Mouse (Mus musculus) kidney, postnatal 4 days (tissue): ENCODE data around the gene Epn1.
"Not testable (repeated sequence)": the region's sequence is repeated elsewhere in the genome, so short reads cannot be mapped to it uniquely, and the experiment has no call there.

Source experiments
- DNase-seq, 2 experiments: peaks; one replicate each; pipeline ENCODE4 v3.0.0; 2021; ENCODE audit warnings: mixed read lengths in 2 of 2

Epn1 gene

DNA sequence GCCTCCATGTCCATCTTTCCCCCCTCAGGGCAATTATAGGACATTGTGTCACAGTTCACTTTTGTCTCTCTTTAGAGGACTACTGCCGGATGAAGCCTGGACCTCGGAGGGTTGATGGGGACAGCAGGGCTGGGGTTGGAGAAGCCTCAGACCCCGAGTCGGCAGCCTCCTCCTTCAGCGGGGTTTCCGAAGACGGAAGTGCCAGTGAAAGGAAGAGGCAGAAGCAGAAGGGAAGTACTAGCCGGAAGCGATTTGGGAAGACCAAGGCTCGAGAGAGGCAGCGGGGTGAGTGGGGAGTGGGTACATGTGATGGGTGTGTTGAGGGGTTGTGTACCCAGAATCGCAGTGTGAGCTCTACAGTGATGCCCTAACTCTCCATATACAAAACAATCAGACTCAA is 20.6 kb upstream of the Epn1 start:
- no peak for DNase-seq

DNA sequence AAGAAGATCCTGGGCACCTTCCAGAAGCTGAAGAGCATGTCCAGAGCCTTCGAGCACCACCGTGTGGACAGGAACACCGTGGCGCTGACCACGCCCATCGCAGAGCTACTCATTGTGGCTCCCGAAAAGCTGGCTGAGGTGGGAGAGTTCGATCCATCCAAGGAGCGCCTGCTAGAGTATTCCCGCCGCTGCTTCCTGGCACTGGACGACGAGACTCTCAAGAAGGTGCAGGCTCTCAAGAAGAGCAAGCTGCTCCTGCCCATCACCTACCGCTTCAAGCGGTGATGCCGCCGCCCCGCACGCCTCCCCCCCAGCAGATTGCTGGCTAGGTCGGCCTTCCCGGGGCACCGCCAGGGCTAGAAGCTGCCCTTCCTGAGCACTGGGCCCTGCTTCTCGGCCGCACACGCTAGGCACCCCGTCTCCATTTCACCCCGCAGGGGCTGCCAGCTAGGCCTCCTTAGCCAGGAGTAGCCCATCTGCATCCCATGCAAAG is 19.8 kb upstream of the Epn1 start:
- DNase-seq: peak; percentile 88 to 93

- DNase-seq: peak; percentile 99
Measured at GRCm38 (mm10) chr7:5060944-5061773, 18.9 kb upstream of the Epn1 start.

DNA sequence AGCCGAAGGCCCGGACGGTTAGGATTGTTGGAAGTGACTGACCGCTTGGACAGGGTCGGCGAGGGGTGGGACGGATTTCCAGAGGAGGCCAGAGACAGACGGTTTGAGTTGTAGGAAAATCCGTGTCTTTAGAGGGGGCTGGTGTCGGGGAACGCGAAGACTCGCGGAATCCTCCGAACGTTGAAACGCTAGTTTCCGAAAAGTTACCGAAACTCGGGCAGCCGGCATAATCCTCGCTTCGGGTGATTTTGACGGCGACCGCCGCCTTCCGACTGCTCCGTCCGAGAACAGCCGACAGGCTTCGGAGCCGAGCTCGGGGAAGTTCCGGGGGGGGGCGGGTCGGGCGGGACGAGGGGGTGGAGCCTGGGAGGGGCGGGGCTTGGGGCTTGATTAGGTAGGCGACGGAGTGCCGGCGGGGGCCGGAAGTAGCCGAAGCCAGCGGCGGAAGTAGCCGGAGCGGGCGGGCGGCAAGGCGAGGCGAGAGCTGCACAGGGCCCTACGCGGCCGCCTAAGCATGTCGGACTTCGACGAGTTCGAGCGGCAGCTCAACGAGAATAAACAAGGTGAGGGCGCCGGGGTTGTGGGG is 18.2 kb upstream of the Epn1 start, which contains the start of gene U2af2:
Gene U2af2 (plus strand): TSS at position 370 of the 586 bp plus-strand sequence.
- DNase-seq: peak; percentile 98

DNA sequence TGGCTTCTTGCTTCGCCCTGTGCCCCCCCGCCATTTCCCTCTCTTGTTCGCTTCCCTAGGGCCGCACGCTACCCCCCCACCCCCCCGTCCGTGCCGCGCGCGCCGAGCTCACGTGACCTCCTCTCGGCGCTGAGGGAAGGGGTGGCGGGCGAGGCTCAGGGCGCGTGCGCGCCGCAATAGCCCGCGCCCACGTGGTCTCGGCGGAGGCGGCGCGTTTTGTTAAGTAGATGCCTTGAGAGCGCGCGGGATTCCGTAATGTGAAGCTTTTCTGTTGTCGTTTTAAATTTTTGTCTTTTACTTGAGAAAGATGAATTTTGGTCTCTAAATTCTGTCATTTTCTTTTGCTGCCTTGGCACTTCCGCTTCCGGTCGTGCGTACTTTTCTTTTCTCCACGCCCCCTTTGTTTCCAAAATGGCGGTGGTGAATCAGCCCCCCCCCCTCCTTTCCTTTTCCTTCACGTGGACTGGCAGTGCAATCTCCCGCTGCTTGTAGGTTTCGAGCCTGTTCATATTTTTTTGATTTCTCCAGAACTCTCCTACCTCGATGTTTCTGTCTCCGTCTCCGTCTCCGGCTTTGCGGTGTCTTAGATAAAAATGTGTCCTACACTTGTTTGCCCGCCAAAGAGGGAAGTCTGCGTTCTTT is 17.6 kb upstream of the Epn1 start:
- DNase-seq: peak; percentile 73 to 85

GRCm38 (mm10) chr7:5064886-5065285 is 15.1 kb upstream of the Epn1 start:
- no peak for DNase-seq

DNA sequence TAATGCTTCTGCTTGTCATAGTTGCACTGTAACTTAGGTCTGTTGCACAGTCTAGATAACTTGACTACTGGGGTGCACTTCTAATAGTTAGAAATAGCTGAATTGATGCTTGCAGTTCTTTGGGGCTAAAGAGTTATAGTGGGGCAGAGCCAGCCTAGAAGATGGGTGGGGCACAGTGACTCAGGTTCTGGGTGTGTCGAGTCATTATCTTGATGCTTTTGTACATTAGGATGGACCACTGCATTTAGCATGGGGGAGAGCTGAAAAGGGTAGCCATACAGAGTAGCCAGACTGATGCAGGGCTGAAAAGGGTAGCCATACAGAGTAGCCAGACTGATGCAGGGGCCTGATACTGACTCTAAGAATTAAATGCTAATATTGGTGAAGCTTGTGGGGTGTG is 6.4 kb upstream of the Epn1 start:
- DNase-seq: no peak

- no peak for DNase-seq
Measured at GRCm38 (mm10) chr7:5074984-5075383, 5.1 kb upstream of the Epn1 start.

DNA sequence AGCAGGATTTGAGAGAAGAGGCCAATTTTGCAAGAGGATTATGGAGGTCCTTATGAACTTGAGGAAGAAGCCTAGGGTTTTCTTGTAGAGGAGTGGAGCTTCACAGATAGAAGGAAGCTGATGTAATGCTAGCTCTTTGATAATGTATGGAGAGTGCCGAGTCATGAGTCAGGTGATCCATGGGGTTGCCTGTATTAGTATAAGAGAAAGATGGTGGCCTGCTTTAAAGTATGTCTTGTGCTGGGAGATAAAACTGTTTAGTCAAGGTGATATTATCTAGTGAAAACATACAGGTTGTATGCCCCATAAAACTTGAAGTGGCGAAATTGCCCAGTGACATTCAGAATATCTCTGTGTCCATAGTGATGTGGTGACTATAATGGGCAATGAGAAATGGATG is 3.1 kb upstream of the Epn1 start:
- no peak for DNase-seq

GRCm38 (mm10) chr7:5079365-5080009 is 548 bp upstream of the Epn1 start:
- not testable (repeated sequence) for DNase-seq

- peak in 1 of 2 experiments; percentile 19 for DNase-seq
Measured at GRCm38 (mm10) chr7:5080815-5081214, 780 bp downstream of the Epn1 start.

- DNase-seq: no peak
Measured at GRCm38 (mm10) chr7:5081241-5081640, 1.2 kb downstream of the Epn1 start.

GRCm38 (mm10) chr7:5081939-5082338 is 1.9 kb downstream of the Epn1 start:
- DNase-seq: no peak

DNA sequence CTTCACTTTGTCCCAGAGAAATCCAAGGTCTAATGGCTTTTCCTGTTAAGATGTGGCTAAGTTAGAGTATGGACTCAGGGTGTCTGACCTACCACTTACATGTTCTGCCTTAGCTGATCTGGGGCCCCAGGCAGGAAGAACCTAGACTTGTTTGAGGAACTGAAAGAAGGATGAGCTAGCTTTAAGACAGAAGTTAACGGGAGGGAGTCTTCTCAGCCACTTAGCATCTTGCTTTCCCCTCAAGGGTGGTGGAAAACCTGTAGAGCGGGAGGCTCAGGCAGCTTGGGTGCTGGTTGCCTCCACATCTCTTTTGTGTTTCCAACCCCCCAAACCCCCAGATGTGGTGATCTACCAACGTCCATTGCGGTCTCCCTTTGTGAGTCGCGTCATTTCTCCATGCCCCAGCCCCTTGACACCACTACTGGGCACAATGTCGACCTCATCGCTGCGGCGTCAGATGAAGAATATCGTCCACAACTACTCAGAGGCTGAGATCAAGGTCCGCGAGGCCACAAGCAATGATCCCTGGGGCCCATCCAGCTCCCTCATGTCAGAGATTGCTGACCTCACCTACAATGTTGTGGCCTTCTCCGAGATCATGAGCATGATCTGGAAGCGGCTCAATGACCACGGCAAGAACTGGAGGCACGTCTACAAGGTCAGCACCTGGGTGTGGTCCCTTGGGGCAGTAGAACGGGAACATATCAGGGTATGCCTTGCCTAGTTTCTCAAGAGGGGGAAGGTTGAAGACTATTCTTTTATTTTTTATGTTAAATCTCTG is 3.5 kb downstream of the Epn1 start:
- DNase-seq: no peak

DNA sequence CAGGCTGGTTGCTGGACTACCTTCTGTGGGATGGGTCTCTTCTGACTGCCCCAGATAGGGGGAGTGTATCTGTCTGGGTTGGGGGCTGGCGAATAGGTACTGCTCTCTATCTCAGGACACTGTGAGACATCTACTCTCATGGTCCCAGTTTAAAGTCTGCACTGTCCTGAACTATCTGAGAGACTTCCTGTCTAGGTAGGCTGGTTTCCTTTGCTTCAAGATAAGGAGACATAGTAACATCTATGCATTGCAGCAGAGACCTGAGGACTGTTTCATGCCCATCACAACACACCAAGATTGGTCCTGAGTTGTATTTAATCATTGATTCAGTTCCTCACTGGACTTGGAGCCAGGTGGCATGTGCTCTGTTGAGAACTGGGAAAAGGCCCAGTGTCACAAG is 5.5 kb downstream of the Epn1 start:
- no peak for DNase-seq

GRCm38 (mm10) chr7:5086921-5087440 is 6.9 kb downstream of the Epn1 start:
- DNase-seq: peak; percentile 21 to 24

DNA sequence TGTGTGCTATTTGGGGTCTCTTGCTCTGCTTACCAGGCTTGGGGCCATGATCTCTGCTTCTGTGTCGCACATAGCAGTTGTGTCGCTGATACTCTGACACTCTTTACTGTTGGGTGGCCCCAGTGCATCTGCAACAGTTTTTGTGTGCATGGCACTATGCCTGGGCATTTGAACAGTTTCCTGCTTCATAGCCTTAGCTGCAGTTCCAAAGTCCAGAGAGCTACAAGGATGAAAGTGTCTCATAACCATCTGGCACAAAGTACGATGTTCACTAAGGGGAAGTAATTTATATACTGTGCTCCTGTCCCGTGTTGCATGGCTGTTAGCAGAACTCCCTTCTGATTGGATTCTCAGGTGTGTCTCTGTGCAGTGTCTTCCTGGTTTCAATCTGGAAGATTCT is 7.9 kb downstream of the Epn1 start:
- DNase-seq: no peak

DNA sequence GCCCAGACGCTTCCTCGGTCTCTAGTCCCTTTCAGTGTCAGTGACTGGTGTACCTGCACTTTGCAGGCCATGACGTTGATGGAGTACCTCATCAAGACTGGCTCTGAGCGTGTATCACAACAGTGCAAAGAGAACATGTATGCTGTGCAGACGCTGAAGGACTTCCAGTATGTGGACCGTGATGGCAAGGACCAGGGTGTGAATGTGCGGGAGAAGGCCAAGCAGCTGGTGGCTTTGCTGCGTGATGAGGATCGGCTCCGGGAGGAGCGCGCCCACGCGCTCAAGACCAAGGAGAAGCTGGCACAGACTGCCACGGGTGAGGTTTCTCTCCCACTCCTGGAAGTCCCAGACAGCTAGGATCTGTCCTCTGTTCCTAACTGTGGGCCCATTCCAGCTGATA is 9.8 kb downstream of the Epn1 start:
- DNase-seq: no peak

GRCm38 (mm10) chr7:5091008-5091728 is 11.1 kb downstream of the Epn1 start:
- DNase-seq: no peak

DNA sequence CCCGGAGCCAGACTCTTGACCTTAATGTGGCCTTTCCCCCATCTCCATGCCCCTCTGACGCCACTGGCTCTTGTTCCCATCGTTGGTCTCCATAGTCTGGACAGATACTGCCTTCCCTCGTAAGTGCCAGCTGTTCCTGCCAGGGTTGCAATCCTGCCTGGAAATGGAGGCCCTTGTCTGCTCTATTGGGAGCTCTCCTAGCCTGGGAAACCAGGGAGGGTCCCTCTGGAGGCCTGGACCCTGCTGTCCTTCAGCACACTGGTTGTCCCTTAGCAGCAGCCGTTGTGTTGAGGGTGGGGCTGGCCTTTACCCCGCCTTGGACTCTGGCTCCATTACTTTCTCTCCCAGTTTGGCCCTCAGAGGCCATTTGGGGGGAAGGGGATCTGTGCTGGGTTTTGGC is 12.3 kb downstream of the Epn1 start:
- DNase-seq: no peak

DNA sequence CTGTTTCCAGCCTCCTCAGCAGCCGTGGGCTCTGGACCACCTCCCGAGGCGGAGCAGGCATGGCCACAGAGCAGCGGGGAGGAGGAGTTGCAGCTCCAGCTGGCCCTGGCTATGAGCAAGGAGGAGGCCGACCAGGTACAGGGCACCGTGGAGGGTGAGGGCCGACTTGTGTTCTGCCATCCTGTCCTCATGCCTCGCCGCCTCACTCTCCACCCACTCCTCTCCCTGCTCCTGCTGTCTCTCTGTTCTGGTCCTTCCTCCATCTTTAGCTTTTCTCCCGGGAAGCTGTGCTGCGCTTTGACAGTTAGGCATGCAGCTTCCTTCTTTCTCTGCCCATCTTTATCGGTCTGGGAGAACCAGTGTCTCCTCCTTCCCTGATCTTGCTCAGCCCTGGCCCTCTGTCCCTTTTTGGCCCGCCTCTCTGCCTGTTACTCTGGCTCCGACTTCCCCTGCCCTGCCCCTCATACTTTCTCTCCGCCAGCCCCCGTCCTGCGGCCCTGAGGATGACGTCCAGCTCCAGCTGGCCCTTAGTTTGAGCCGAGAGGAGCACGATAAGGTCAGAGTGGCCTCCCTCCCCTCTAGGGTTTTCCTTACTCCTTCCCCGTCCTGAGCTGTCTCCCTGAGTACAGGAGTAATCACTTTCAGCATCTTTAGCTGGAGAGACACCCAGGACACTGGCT is 12.9 kb downstream of the Epn1 start:
- peak; percentile 28 to 38 for DNase-seq
